Mouse (Mus musculus) adrenal gland, adult 18-20 months (tissue): ENCODE measurements around the gene Esp16. TPM values are rescaled to one million over a fixed set of nuclear protein-coding genes. Genes with fewer than 3 reads are reported as not detected.
"Not testable (repeated sequence)": the region's sequence is repeated elsewhere in the genome, so short reads cannot be mapped to it uniquely, and the experiment has no call there.

ENCODE experiments used
- DNase-seq, 2 experiments: peaks; one replicate each; pipeline ENCODE4 v3.0.0; 2021 to 2022; ENCODE audit warnings: low spot score in 2 of 2
- long read RNA-seq, 2 experiments: library from polyadenylated mRNA; stranded (forward); transcript quantifications; one replicate each; pipeline ENCODE4 v2.0.0; 2021
- total RNA-seq, 2 experiments: library from RNA; stranded (reverse); gene quantifications; 1 replicate in 1 of 2; 2 replicates in 1 of 2; pipeline ENCODE4 v1.2.3; 2021

Gene Esp16
- total RNA-seq = not detected
- long read RNA-seq, experiment 1 = 0 reads
- long read RNA-seq, experiment 2 = 0 reads

DNA sequence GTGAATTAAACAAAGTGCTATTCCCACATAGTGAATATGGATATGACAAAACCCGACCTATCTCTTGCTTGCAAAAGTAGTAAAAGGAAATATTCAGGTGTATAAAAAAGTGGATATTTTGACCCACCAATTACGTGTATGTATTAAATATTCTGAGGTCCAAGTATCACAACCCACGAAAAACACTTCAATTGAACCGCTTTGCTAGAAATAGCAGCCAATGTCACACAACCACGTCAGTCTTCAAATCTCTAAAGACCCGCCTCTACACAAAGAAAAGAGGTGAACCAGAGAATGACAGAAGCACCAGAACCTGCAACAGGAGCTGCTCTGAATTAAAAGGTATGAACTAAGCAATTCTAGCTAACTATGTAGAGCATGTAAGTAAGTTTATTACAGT, at the start of gene Esp16:
TSS of gene Esp16 (plus strand) at position 301 of the 400 bp plus-strand sequence.
- DNase-seq = not testable (repeated sequence)

DNA sequence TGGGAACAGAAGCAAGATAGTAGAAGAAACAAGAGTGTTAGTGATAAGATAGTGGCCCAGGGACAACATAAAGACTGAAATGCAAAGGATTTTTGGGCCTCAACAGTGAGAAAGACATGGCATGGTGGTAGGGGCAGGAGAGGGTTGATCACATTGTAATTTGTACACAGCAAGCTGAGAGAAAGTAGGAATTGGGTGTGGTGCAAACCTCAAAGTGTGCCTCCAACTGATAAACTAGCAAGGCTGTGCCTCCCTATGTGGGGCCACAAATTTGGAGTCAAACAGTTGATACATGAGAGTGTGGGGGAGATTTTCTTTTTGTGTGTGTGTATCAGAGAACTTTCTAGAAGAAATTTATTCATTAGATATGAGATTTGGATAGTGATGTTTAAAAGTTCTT, 37.9 kb upstream of the Esp16 start:
- not testable (repeated sequence) for DNase-seq

Other genes with a start within 250 kb of the Esp16 start
- gene Esp18, start 129.8 kb upstream of the Esp16 start, total RNA-seq = not detected
- not detected for gene Esp15, start 104.8 kb downstream of the Esp16 start, total RNA-seq